Mouse (Mus musculus): ENCODE results near the gene Rtcb. TPM values are rescaled to one million over a fixed set of nuclear protein-coding genes. Genes with fewer than 3 reads are reported as not detected.

The Rtcb gene
- polyA plus RNA-seq, 1 experiment from 2014 or later, result 161 TPM

GRCm38 (mm10) chr10:85927676-85928445 is 29.8 kb downstream of the Rtcb start, which contains the start of gene Ascl4:
Ascl4 (plus strand) TSS chr10:85927681.
- no peak within 1 kb of the TSS for H3K27ac ChIP-seq (ENCODE audit: low read depth, low read length)
- DNase-seq (ENCODE audit: low spot score) (peak; percentile 47), ATAC-seq (replicated peaks; ENCODE audit: low FRiP score) (no peak)
- H3K4me3 ChIP-seq (ENCODE audit: low read depth, low read length), result peak within 1 kb of the TSS; percentile 59
- H3K36me3 ChIP-seq (ENCODE audit: control insufficient read depth, insufficient read depth, low read length), result no peaks in the 10 kb centered on the region
- no peaks in the 10 kb centered on the region for H3K9me3 ChIP-seq (ENCODE audit: control insufficient read depth, low read length)
- peaks cover 28% of the 10 kb centered on the region for H3K27me3 ChIP-seq (replicated peaks; ENCODE audit: control insufficient read depth, insufficient read depth, low read length)
- peaks cover 2% of the 10 kb centered on the region; the same call in 1 of the 2 replicates for H3K4me1 ChIP-seq (replicated peaks; ENCODE audit: control insufficient read depth, insufficient read depth, low read length)
- WGBS, result 2% methylated on average over 23 of the region's 23 CpGs
- H3K4me2 ChIP-seq, result peak within 1 kb of the TSS; percentile 95
- no peak within 1 kb of the TSS for H3K9ac ChIP-seq (ENCODE audit: low read depth, low read length)

DNA sequence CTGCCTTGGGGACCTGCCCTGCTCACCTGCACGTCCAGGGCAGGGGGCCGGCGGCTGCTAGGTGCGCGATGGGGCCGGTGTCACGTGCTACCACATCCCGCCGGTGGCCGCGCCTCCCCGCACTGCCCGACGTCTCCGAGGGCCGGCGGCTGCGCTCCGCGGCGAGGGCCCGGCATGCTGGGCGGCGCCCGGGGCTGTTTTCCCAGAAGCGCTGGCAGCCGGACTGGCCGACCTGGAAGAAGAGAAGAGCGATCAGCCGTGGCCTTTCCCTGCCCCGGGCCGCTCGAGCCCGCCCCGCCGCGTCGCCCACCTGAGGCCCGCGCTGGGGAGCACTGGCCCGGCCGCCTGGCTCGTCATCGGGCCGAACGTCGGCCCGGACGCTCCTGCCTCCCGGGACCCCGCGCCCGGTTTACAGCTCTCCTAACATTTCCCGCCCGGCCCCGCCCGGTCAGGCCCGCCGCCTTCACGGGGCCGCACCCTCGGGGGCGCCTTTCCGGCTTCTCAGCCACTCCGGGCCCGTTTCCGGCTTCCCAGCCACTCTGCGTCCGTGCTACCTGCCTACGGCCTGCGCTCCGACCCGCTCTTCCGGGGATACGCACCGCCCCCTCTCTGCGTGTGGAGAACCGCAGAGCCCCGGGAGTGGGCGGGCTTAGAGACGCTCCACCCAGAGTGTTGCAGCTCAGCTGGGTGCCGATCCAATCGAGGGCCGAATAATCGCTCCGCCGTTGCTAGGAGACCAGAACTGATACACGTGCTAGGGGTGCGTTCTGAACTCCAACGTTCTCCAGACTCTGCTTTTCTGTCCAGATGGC is 40.9 kb downstream of the Rtcb start, which contains the start of gene Prdm4:
Gene Prdm4 (minus strand): TSS at position 645 of the 812 bp plus-strand sequence.
- no peaks in the 10 kb centered on the region for H3K27me3 ChIP-seq (replicated peaks; ENCODE audit: control insufficient read depth, insufficient read depth, low read length)
- H3K36me3 ChIP-seq (ENCODE audit: control insufficient read depth, insufficient read depth, low read length), result peaks cover 7% of the 10 kb centered on the region
- no peaks in the 10 kb centered on the region for H3K9me3 ChIP-seq (ENCODE audit: control insufficient read depth, low read length)
- peak within 1 kb of the TSS; percentile 91 for H3K9ac ChIP-seq (ENCODE audit: low read depth, low read length)
- H3K4me1 ChIP-seq (replicated peaks; ENCODE audit: control insufficient read depth, insufficient read depth, low read length), result peaks cover 6% of the 10 kb centered on the region
- H3K4me2 ChIP-seq, result peak within 1 kb of the TSS; percentile 90
- peak within 1 kb of the TSS; percentile 90 for H3K27ac ChIP-seq (ENCODE audit: low read depth, low read length)
- ATAC-seq (replicated peaks; ENCODE audit: low FRiP score), result peak; percentile 99
- peak within 1 kb of the TSS; percentile 93 for H3K4me3 ChIP-seq (ENCODE audit: low read depth, low read length)
- WGBS, result under 1% methylated on average over 77 of the region's 90 CpGs
- DNase-seq (ENCODE audit: low spot score), result peak; percentile 96

Other genes with a start within 250 kb of the Rtcb start
- gene Pwp1, start 128.3 kb downstream of the Rtcb start, polyA plus RNA-seq (2014; fragmentation: Nextera tagmentation; extraction: Ambion mirVana), result 87.8 and 99.2 TPM in 2 replicates
- 16.4 and 17.9 TPM in 2 replicates for gene Prdm4, start 40.7 kb downstream of the Rtcb start, polyA plus RNA-seq (2014; fragmentation: Nextera tagmentation; extraction: Ambion mirVana)
- gene Ascl4, start 30.1 kb downstream of the Rtcb start, polyA plus RNA-seq (2014; fragmentation: Nextera tagmentation; extraction: Ambion mirVana), result 0.17 TPM in 1 of 2 replicates, not detected in the other
- not detected in 2 replicates for gene Bpifc, start 54.1 kb upstream of the Rtcb start, polyA plus RNA-seq (2014; fragmentation: Nextera tagmentation; extraction: Ambion mirVana)
- gene Fbxo7, start 64.1 kb upstream of the Rtcb start, polyA plus RNA-seq (2014; fragmentation: Nextera tagmentation; extraction: Ambion mirVana), result 52.2 and 56.3 TPM in 2 replicates

Data from liver, embryonic 11.5 days (tissue).